Mouse (Mus musculus): ENCODE measurements around the gene Gipr. TPM values are rescaled to one million over a fixed set of nuclear protein-coding genes. Genes with fewer than 3 reads are reported as not detected.

Gipr gene
- total RNA-seq, 2 experiments from 2014 or later: 1.6 to 2.8 TPM

DNA sequence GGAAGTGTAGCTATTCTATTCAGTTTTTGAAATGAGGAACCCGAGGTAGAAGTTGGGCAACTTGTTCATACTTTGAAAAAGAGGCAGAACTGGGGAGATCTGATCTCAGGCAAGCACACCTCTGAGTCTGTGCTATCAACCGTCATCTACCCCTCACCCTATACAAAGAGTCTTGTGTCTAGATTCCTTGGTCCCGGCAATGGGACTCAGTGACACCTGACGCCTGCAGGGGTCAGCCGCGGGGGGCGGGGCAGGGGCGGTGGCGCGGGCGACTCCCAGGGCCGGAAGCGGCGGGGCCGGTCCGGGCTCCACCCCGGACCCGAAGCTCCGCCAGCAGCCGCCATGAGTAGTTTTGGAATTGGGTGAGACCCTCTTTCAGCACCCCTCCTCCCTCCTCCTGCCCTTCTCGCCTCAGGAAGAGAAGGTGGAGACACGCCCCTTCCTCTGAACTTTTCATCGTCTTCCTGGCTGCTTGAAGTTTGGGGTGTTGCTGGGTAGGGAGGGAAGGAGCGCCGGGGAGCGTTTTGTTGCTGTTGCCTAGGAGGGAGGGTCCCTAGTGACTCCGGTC, 15.0 kb upstream of the Gipr start:
- intact Hi-C loops (cut with DNase I): no loop called here
- no peak for DNase-seq (ENCODE audit: low spot score in 2 of 2)

DNA sequence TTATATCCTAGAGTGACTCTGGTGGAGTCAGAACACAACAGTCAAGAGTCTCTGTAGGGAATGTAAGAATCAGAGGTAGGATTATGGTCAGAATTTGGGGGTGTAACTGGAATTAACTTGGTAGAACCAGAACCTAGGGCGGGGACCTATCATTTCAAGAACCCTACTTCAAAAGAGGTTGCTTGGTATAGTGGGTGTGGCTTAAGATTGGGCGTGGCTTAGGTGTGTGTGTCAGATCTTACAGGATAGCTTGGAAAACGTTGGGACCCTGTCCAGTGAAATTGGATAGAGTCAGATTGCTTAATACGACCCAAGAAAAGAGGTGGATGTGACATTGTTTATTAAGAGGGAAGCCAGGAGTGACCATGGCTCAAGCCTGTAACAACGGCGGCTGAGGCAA, 14.0 kb upstream of the Gipr start:
- intact Hi-C loops (cut with DNase I): loop anchor here (5.0 kb wide), 2 partner anchors 32 to 117 kb away; partner anchors contain the start of gene Gpr4
- no peak for DNase-seq (ENCODE audit: low spot score in 2 of 2)

- intact Hi-C loops (cut with DNase I): loop anchor here (5.0 kb wide), 2 partner anchors 33 to 118 kb away; partner anchors contain the start of gene Gpr4
- DNase-seq (ENCODE audit: low spot score in 2 of 2): peak; percentile 71 to 75
Observed at GRCm38 (mm10) chr7:19179173-19179572, 13.2 kb upstream of the Gipr start.

DNA sequence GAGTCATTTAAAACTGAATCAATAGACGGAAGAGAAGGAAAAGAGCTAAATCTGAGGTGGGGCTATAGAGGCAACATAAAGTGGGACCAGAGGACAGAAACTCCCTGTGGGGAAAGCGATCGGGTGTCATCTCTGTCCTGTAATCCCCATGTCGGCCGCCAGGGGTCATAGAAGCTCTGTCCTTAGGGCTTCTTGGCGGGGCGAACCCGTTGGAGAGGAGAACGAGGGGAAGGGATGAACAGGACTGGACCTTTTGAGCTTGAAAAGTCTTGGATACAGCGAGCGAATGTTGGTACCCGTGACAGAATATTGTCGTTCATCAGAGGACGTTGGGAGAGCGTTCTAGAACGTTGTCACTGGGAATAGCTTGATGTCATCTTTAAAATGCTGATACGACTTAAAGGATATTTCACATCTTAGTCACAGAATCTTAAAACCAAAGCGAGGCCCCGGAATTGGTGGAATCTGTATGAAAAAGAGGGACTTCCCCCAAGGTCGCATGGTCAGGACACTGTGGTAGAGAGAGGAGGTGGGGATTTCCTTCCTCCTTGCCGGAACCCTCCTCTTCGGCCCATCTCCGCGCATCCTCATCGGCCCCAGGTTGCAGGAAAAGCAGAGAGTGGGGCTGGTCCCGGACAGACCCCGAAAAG, 12.6 kb upstream of the Gipr start:
- peak; percentile 83 to 85 for DNase-seq (ENCODE audit: low spot score in 2 of 2)
- intact Hi-C loops (cut with DNase I): loop anchor here (5.0 kb wide), 2 partner anchors 34 to 119 kb away; partner anchors contain the start of gene Gpr4

GRCm38 (mm10) chr7:19178035-19178434, 12.1 kb upstream of the Gipr start:
- DNase-seq (ENCODE audit: low spot score in 2 of 2): no peak
- intact Hi-C loops (cut with DNase I): loop anchor here (5.0 kb wide), 2 partner anchors 34 to 119 kb away; partner anchors contain the start of gene Gpr4

DNA sequence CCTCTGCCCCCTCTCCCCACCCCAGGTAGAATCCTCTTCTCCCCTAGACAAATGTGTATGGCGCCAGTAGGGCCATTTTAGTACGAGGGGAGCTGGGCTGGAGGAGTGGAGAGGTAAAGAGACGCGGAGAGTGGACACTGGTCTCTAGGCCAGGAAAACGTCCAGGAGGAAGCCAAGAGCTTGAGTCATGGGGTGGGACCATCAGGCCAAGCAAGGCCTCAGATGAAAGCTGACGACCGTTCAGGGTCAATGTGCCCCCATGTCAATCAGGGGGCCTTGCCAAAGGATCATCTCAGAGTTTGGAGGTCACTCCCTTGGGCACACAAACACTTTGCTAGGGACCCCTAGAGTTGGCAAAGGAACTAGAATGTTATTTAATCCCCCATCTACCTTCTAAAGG, 11.3 kb upstream of the Gipr start:
- DNase-seq (ENCODE audit: low spot score in 2 of 2): no peak
- intact Hi-C loops (cut with DNase I): loop anchor here (5.0 kb wide), 2 partner anchors 35 to 120 kb away; partner anchors contain the start of gene Gpr4

DNA sequence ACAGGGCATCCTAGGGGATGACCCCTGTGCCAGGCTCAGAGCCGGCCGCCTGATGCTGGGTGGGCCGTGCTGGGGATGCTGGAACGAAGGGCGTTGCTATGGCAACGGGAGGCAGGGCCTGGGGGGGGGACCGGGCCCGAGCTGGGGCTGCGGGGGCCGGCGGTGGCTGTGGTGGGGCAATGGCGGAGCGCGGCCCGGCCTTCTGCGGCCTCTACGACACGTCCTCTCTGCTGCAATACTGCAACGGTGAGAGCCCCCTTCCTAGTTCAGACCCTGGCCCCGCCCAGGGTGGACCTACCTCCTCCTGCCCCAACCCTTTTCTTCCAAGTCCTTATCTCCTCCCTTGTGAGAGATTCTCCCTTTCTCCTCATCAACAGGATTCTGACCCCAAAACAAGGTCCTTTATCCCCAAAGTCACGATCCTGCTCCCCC, 10.6 kb upstream of the Gipr start:
- intact Hi-C loops (cut with DNase I): loop anchor here (5.0 kb wide), 2 partner anchors 36 to 121 kb away; partner anchors contain the start of gene Gpr4
- DNase-seq (ENCODE audit: low spot score in 2 of 2): no peak

DNA sequence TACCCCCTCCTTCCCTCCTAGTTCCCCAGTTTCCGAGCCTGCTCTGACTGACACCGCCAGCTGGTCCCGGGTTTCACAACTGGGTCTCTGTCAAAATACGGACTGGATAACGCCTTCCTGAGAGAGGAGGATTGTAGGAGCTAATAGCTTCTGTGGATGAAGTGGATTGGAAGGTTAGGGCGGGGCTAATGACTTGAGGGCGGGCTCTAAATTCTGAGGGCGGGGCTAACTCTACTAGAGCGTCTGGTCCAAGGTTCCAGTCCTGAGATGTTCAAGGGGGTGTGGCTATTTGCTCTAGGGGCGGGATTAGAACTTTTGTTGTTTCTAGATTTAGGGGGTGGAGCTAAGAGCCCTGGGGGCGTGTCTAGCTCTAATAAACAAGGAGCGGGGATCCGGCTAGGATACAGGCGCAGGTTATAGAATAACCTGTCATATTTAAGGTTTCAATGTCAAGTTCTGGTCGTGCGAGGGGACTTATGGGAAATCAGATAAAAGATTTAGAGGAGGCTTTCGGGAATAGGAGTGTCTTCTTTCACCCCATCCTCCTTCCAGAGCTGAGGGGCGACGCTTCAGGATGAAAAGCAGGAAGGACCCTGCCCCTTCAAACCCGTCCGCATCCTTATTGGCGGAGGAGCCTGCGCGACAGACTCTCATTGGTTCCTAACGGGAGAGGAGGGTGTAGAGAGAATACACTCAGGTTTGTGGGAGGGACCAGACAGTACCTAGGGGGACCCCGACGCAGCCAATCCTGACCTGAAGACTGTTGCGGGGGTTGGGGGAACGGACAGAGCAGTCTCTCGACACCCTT, 10.0 kb upstream of the Gipr start, which contains the start of gene Eml2:
Eml2 (plus strand) TSS at position 714 of the 808 bp plus-strand sequence.
- peak; percentile 86 to 93 for DNase-seq (ENCODE audit: low spot score in 2 of 2)
- intact Hi-C loops (cut with DNase I): loop anchor here (5.0 kb wide), 2 partner anchors 36 to 121 kb away; partner anchors contain the start of gene Gpr4

GRCm38 (mm10) chr7:19172874-19173273, 6.9 kb upstream of the Gipr start:
- intact Hi-C loops (cut with DNase I): loop anchor here (1.0 kb wide), 1 partner anchor 16 kb away; no protein-coding TSS in a partner anchor
- peak; percentile 85 to 90 for DNase-seq (ENCODE audit: low spot score in 2 of 2)

- DNase-seq (ENCODE audit: low spot score in 2 of 2): no peak
- intact Hi-C loops (cut with DNase I): loop anchor here (1.0 kb wide), 1 partner anchor 15 kb away; no protein-coding TSS in a partner anchor
Observed at GRCm38 (mm10) chr7:19171831-19172230, 5.9 kb upstream of the Gipr start.

DNA sequence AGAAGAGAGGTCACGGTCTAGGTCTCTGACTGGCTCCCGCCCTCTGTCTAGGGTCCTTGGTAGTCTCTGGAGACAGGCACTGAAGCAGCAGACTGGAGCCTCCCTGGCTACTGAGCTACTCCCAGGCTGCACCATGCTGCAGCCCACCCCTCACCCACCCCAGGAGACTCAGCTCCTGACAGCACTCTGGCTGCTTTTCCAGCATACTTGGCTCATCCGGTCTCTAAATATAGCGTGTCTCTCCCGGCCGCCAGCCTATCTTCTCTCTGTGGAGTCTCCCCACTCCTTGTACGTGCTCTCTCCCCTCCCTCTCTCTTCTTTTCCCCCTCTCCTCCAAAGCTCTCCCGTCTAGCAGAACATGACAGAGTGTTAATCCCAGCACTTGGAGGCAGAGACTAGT, 4.2 kb upstream of the Gipr start:
- intact Hi-C loops (cut with DNase I): no loop called here
- DNase-seq (ENCODE audit: low spot score in 2 of 2): peak; percentile 73 to 89

DNA sequence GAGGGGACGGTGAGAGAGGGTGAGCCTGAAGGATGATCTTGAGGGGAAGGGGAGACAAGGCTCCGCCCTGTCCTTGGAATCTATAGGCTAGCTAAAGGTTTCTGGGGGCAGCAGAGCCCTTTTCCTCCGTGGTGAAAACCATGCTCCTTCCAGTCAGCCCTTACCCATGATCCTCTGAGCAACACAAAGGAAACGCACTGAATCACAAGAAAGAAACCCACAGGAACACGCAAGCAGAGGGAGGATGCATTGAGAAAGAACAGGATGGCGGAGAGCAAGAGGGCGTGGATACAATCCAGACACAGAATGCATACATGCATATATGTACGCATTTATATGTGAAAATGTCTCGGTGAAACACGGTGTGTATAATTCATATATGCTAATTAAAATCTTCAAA, 3.6 kb upstream of the Gipr start:
- intact Hi-C loops (cut with DNase I): no loop called here

DNA sequence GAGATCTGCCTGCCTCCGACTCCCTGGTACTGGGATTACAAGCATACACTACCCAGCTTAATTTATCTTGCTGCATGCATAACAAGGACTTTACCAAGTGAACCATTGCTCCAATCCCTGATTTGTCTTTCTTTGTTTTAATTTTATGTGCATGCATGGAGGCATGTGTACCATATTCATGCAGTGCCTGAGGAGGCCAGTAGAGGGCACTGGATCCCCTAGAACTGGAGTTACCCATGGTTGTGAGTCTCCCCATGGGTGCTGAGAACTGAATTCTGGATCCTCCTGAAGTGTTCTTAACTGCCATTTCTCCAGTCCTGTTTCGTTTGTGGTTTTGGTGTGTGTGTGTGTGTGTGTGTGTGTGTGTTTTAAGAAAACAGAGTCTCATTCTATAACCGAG, 1.1 kb upstream of the Gipr start:
- intact Hi-C loops (cut with DNase I): no loop called here
- DNase-seq (ENCODE audit: low spot score in 2 of 2): no peak

More for the DNA sequence above, 3.6 kb upstream of the Gipr start:
- DNase-seq (ENCODE audit: low spot score in 2 of 2): no peak

DNA sequence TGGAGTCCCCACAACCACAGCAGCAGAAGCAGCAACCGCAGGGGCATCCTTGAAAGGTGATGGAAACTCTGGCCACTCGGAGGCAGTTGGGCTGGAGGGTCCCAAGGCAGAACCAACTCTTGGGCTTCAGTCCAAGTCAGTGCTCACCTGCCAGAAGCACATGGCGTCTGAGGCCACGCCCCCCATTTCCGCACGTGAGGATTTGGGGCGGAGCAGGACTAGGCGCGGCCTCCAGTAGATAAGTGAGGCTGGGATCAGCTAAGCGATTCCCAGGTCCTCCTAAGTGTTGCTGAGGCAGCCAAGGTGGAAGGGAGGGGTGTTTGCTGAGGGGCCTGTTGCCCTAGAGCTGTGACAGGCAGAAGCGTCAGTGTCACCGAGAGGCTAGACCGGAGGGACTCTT, 949 bp downstream of the Gipr start:
- no peak for DNase-seq (ENCODE audit: low spot score in 2 of 2)
- intact Hi-C loops (cut with DNase I): no loop called here

DNA sequence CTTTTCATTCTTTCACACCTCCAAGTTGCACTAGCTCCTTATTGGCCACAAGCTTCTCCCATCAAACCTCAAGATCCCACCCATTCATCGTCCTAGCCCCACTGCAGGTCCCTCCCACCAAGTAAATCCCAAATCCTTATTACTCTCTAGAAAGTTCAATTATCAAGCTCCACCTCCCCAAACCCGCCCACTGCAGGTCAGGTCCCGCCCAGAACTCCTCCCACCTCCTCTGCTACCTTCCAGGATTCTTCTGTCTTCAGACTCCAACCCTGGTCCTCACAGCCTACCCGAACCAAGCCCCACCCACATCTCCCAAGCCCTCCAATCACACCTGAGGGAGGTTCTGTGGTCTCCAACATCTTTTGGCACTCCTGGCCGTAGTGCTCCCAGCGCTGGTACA, 1.7 kb downstream of the Gipr start:
- DNase-seq (ENCODE audit: low spot score in 2 of 2): no peak
- intact Hi-C loops (cut with DNase I): no loop called here

GRCm38 (mm10) chr7:19163752-19164151, 2.2 kb downstream of the Gipr start:
- DNase-seq (ENCODE audit: low spot score in 2 of 2): no peak
- intact Hi-C loops (cut with DNase I): no loop called here

DNA sequence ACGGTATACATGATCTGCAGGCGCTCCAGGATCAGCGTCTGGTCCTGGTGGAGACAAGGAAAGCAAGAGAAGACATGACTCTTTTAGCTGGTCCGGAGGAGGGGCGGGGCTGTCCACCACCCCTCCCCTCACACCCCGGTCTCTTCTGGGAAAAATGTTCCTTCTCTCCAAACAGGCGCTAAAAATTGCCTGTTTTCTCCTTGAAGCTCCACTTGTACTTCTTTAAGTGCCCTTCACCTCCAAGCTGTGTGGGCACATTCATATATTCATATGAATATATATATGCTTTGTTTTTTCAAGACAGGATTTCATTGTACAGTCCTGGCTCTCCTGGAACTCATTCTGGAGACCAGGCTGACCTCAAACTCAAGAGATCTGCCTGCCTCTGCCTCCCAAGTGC, 3.0 kb downstream of the Gipr start:
- DNase-seq (ENCODE audit: low spot score in 2 of 2): no peak
- intact Hi-C loops (cut with DNase I): no loop called here

- DNase-seq (ENCODE audit: low spot score in 2 of 2): no peak
- intact Hi-C loops (cut with DNase I): no loop called here
Observed at GRCm38 (mm10) chr7:19160115-19160514, 5.8 kb downstream of the Gipr start.

- intact Hi-C loops (cut with DNase I): loop anchor here (5.0 kb wide), 1 partner anchor 53 kb away; the partner anchor contains the start of gene Gpr4
- DNase-seq (ENCODE audit: low spot score in 2 of 2): no peak
Observed at GRCm38 (mm10) chr7:19159411-19159810, 6.5 kb downstream of the Gipr start.

GRCm38 (mm10) chr7:19158601-19159000, 7.3 kb downstream of the Gipr start:
- intact Hi-C loops (cut with DNase I): loop anchor here (5.0 kb wide), 1 partner anchor 54 kb away; the partner anchor contains the start of gene Gpr4
- no peak for DNase-seq (ENCODE audit: low spot score in 2 of 2)
